In the genomic region with DNA sequence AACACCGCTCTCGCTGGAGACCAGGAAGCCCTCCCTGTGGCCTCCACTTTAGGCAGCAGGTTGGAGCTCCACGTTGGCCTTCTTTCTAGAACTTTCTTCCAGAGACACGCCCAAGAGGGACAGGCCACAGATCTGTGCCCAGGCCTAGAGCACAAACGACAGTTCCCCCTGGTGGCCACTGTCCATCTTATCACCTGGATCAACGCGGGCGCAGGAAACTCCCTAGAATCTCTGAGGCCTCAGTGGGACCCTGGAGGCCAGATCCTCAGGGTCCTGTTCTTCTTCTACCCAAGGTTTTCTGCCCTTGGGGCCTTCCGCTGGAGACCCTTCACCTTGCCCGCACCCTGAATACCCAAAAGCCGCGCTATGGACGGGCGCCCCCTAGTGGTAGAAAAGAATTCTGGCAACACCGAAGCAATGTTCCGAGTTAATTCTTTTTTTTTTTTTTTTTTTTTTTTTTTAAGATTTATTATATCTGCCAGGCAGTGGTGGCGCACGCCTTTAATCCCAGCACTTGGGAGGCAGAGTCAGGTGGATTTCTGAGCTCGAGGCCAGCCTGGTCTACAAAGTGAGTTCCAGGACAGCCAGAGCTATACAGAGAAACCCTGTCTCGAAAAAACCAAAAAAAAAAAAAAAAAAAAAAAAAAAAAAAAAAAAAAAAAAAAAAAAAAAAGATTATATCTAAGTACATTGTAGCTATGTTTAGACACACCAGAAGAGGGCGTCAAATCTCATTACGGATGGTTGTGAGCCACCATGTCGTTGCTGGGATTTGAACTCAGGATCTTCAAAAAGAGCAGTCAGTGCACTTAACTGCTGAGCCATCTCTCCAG, we compare ENCODE assay signal across 8 mouse cellular contexts. TPM values are rescaled to one million over a fixed set of nuclear protein-coding genes. Genes with fewer than 3 reads are reported as not detected.
DNase-seq lines count a peak whose midpoint lies in the region; ATAC-seq and TF ChIP-seq lines count a peak whose summit lies in the region.
"Not testable (repeated sequence)": the region's sequence is repeated elsewhere in the genome, so short reads cannot be mapped to it uniquely, and the experiment has no call there.

No protein-coding gene starts in this region.

- H3K27me3 ChIP-seq in intestine, embryonic 15.5 days (replicated peaks); small intestine, adult 2 months (ENCODE audit: control insufficient read depth, insufficient read depth, low read length): not testable (repeated sequence)

- ATAC-seq in granulocyte monocyte progenitor cell, adult 5-6 weeks (replicated peaks; ENCODE audit: poor library complexity, severe bottlenecking): peak; percentile 52
- ATAC-seq in intestine, embryonic 15.5 days: peak; percentile 77
- peak; percentile 45 for ATAC-seq in megakaryocyte-erythroid progenitor cell, adult 5-6 weeks (replicated peaks; ENCODE audit: low FRiP score, low TSS enrichment, poor library complexity, severe bottlenecking)

- DNase-seq in adrenal gland, adult 8-10 months: peak; percentile 62
- peak; percentile 80 for DNase-seq in embryo, embryonic 10.5 days (ENCODE audit: low spot score)
- DNase-seq in left cerebral cortex, postnatal 4 days: peak; percentile 66
- DNase-seq in yolk sac, embryonic 10.5 days (ENCODE audit: low spot score): peak; percentile 75

- peak overlapping the region; percentile 51 for H3K4me2 ChIP-seq in intestine, embryonic 15.5 days (replicated peaks)

- H3K9me3 ChIP-seq in intestine, embryonic 15.5 days: not testable (repeated sequence)

- TF ChIP-seq CTCF in small intestine, adult 2 months (IDR thresholded peaks at IDR 0.05; ENCODE audit: extremely low read depth, insufficient read length, insufficient replicate concordance, low read depth, low read length): peak; percentile 99; the same call in 1 of the 2 replicates

- peak overlapping the region; percentile 11; the same call in 1 of the 2 replicates for H3K4me3 ChIP-seq in intestine, embryonic 15.5 days (replicated peaks)
- peak overlapping the region; percentile 61 for H3K4me3 ChIP-seq in small intestine, adult 2 months (ENCODE audit: low read depth, low read length)

- 27% methylated on average over 23 of the region's 23 CpGs for WGBS in intestine, embryonic 15.5 days
- WGBS in small intestine, adult 2 months: 13% methylated on average over 23 of the region's 23 CpGs

- peaks cover 28% of the 10 kb centered on the region for H3K4me1 ChIP-seq in intestine, embryonic 15.5 days (replicated peaks)
- H3K4me1 ChIP-seq in small intestine, adult 2 months (ENCODE audit: control insufficient read depth, insufficient read depth, insufficient read length, low read length): peaks cover 19% of the 10 kb centered on the region

- H3K9ac ChIP-seq in intestine, embryonic 15.5 days: not testable (repeated sequence)

- peak overlapping the region; percentile 40; the same call in 1 of the 2 replicates for H3K27ac ChIP-seq in intestine, embryonic 15.5 days
- H3K27ac ChIP-seq in small intestine, adult 2 months (ENCODE audit: insufficient read depth, low read depth, low read length): peak overlapping the region; percentile 17; the same call in 1 of the 2 replicates

- not testable (repeated sequence) for H3K36me3 ChIP-seq in intestine, embryonic 15.5 days; small intestine, adult 2 months (ENCODE audit: control insufficient read depth, insufficient read depth, low read length)

- intact Hi-C loops in left cerebral cortex, postnatal 4 days (cut with DNase I): not testable (repeated sequence)

- TF ChIP-seq POLR2A in small intestine, adult 2 months (IDR thresholded peaks at IDR 0.05; ENCODE audit: low read depth, low read length): 0 out of 2 replicates have a peak, but pooled peaks have one; percentile 43

RNA-seq across cellular contexts. Expression of gene Lgals7, which starts 4.1 kb away (rescaled TPM):
- total RNA-seq in adrenal gland, adult 8-10 months (2022): 1 to 10 TPM in 1 of 4 experiments, not detected in 3; 1.2 TPM
- total RNA-seq in granulocyte monocyte progenitor cell, adult 5-6 weeks (2014; fragmentation: Nextera tagmentation): not detected in 2 replicates
- not detected in 2 replicates for total RNA-seq in granulocyte monocyte progenitor cell, adult 5-6 weeks (2017)
- polyA plus RNA-seq in intestine, embryonic 15.5 days (2015; fragmentation: Nextera tagmentation; extraction: Ambion mirVana): 0.98 and 1.4 TPM in 2 replicates
- 1 to 10 TPM; 2.3 to 3.7 TPM for total RNA-seq in left cerebral cortex, postnatal 4 days (2021)
- total RNA-seq in megakaryocyte-erythroid progenitor cell, adult 5-6 weeks (2014; fragmentation: Nextera tagmentation): not detected in 2 replicates
- not detected in 2 replicates for total RNA-seq in megakaryocyte-erythroid progenitor cell, adult 5-6 weeks (2017)
- 2.4 TPM in 1 of 2 replicates, not detected in the other for polyA plus RNA-seq in small intestine, adult 2 months (2012; rRNA removed)

RNA-seq across cellular contexts. Expression of gene Capn12, which starts 13.5 kb away (rescaled TPM):
- under 1 TPM in 3 of 4 experiments, not detected in 1; 0.12 to 0.16 (median 0.15) TPM for total RNA-seq in adrenal gland, adult 8-10 months (2022)
- not detected in 2 replicates for total RNA-seq in granulocyte monocyte progenitor cell, adult 5-6 weeks (2014; fragmentation: Nextera tagmentation)
- 0.13 TPM in 1 of 2 replicates, not detected in the other for total RNA-seq in granulocyte monocyte progenitor cell, adult 5-6 weeks (2017)
- 0.30 TPM in 2 replicates for polyA plus RNA-seq in intestine, embryonic 15.5 days (2015; fragmentation: Nextera tagmentation; extraction: Ambion mirVana)
- total RNA-seq in left cerebral cortex, postnatal 4 days (2021): under 1 TPM; 0.18 to 0.52 TPM
- total RNA-seq in megakaryocyte-erythroid progenitor cell, adult 5-6 weeks (2014; fragmentation: Nextera tagmentation): not detected in 2 replicates
- not detected in 2 replicates for total RNA-seq in megakaryocyte-erythroid progenitor cell, adult 5-6 weeks (2017)
- polyA plus RNA-seq in small intestine, adult 2 months (2012; rRNA removed): 0.08 and 0.10 TPM in 2 replicates

RNA-seq across cellular contexts. Expression of gene Lgals4, which starts 34.1 kb away (rescaled TPM):
- 10 to 100 TPM in 2 of 4 experiments, 1 to 10 TPM in 2; 6.6 to 34.6 (median 18.8) TPM for total RNA-seq in adrenal gland, adult 8-10 months (2022)
- 20.5 and 20.8 TPM in 2 replicates for total RNA-seq in granulocyte monocyte progenitor cell, adult 5-6 weeks (2014; fragmentation: Nextera tagmentation)
- 3.9 and 6.6 TPM in 2 replicates for total RNA-seq in granulocyte monocyte progenitor cell, adult 5-6 weeks (2017)
- 1,462 and 1,582 TPM in 2 replicates for polyA plus RNA-seq in intestine, embryonic 15.5 days (2015; fragmentation: Nextera tagmentation; extraction: Ambion mirVana)
- total RNA-seq in left cerebral cortex, postnatal 4 days (2021): 1 to 10 TPM; 3.6 to 4.6 TPM
- 8.7 and 23.2 TPM in 2 replicates for total RNA-seq in megakaryocyte-erythroid progenitor cell, adult 5-6 weeks (2014; fragmentation: Nextera tagmentation)
- total RNA-seq in megakaryocyte-erythroid progenitor cell, adult 5-6 weeks (2017): 2.6 and 3.8 TPM in 2 replicates
- polyA plus RNA-seq in small intestine, adult 2 months (2012; rRNA removed): 1,096 and 2,780 TPM in 2 replicates

RNA-seq across cellular contexts. Expression of gene Ech1, which starts 42.7 kb away (rescaled TPM):
- 100 to 1,000 TPM; 402 to 476 (median 431) TPM for total RNA-seq in adrenal gland, adult 8-10 months (2022)
- total RNA-seq in granulocyte monocyte progenitor cell, adult 5-6 weeks (2014; fragmentation: Nextera tagmentation): 125 and 134 TPM in 2 replicates
- total RNA-seq in granulocyte monocyte progenitor cell, adult 5-6 weeks (2017): 76.3 and 99.3 TPM in 2 replicates
- 234 and 260 TPM in 2 replicates for polyA plus RNA-seq in intestine, embryonic 15.5 days (2015; fragmentation: Nextera tagmentation; extraction: Ambion mirVana)
- total RNA-seq in left cerebral cortex, postnatal 4 days (2021): 10 to 100 TPM; 45.3 to 45.9 TPM
- 119 and 130 TPM in 2 replicates for total RNA-seq in megakaryocyte-erythroid progenitor cell, adult 5-6 weeks (2014; fragmentation: Nextera tagmentation)
- total RNA-seq in megakaryocyte-erythroid progenitor cell, adult 5-6 weeks (2017): 85.5 and 95.0 TPM in 2 replicates
- 201 and 291 TPM in 2 replicates for polyA plus RNA-seq in small intestine, adult 2 months (2012; rRNA removed)

RNA-seq across cellular contexts. Expression of gene Hnrnpl, which starts 59.4 kb away (rescaled TPM):
- total RNA-seq in adrenal gland, adult 8-10 months (2022): 100 to 1,000 TPM; 331 to 473 (median 439) TPM
- 466 and 510 TPM in 2 replicates for total RNA-seq in granulocyte monocyte progenitor cell, adult 5-6 weeks (2014; fragmentation: Nextera tagmentation)
- 276 and 296 TPM in 2 replicates for total RNA-seq in granulocyte monocyte progenitor cell, adult 5-6 weeks (2017)
- polyA plus RNA-seq in intestine, embryonic 15.5 days (2015; fragmentation: Nextera tagmentation; extraction: Ambion mirVana): 210 and 237 TPM in 2 replicates
- 100 to 1,000 TPM; 572 to 576 TPM for total RNA-seq in left cerebral cortex, postnatal 4 days (2021)
- 437 and 487 TPM in 2 replicates for total RNA-seq in megakaryocyte-erythroid progenitor cell, adult 5-6 weeks (2014; fragmentation: Nextera tagmentation)
- 350 and 619 TPM in 2 replicates for total RNA-seq in megakaryocyte-erythroid progenitor cell, adult 5-6 weeks (2017)
- polyA plus RNA-seq in small intestine, adult 2 months (2012; rRNA removed): 67.1 and 140 TPM in 2 replicates

Comparison
In these comparisons a context has a peak if more than half of its experiments do, and no peak if none do; other contexts are left out.
1. Peak in every context shown above with its lines: DNase-seq, ATAC-seq, H3K4me3 ChIP-seq and H3K27ac ChIP-seq.